Mouse (Mus musculus): ENCODE data around the gene Cog1. TPM values are rescaled to one million over a fixed set of nuclear protein-coding genes. Genes with fewer than 3 reads are reported as not detected.

Gene Cog1
- total and polyA plus RNA-seq, 2 experiments from 2014 or later: 12.3 to 26.5 TPM

DNA sequence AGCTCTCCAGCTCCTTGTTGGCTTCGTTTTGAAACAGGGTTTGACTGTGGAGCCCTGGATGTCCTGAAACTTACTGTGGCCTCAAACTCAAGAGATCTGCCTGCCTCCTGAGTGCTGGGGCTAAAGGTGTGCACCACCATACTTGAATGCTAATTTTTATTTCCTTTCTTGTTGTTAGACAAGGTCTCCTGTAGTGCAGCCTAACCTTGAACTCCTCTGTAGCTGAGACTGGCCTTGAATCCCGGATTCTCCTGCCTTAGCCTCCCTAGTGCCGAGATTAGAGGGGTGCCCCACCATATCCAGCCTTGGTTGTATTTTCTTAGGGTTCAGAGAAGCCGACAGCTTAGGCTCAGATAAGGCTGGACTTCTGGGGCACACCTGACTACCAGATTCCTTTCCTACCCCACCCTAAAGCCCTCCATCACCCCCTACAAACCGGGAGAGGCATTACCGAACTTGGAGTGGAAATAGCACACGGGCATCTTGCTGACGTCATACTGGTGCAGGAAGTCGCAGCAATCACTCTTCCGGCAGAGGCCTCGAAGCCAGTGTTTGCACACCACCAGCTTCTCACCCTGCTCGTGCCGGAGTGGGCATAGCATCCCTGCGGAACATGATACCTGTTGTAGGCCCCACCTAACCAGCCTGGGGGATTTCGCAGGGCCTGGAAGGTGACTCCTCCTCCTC lies 57.1 kb downstream of the Cog1 start:
- no peaks in the 10 kb centered on the region for H3K36me3 ChIP-seq (replicated peaks; ENCODE audit: control insufficient read depth, insufficient read depth, low read length)
- peaks cover 7% of the 10 kb centered on the region; the same call in 1 of the 2 replicates for H3K4me1 ChIP-seq (ENCODE audit: control insufficient read depth, insufficient read depth)
- DNase-seq (ENCODE audit: low spot score): no peak
- no peak overlapping the region for H3K27ac ChIP-seq (ENCODE audit: low read depth)
- no peaks in the 10 kb centered on the region for H3K27me3 ChIP-seq (ENCODE audit: control insufficient read depth, insufficient read depth, low read length)
- no peak overlapping the region for H3K9ac ChIP-seq (replicated peaks; ENCODE audit: low read depth, low read length)
- 72% methylated on average over 15 of the region's 15 CpGs for WGBS
- TF ChIP-seq CTCF (IDR thresholded peaks at IDR 0.05; ENCODE audit: low read depth) (no peak), EP300 (IDR thresholded peaks at IDR 0.05; ENCODE audit: low read depth) (no peak)
- H3K9me3 ChIP-seq (replicated peaks; ENCODE audit: control insufficient read depth, low read length): no peaks in the 10 kb centered on the region
- H3K4me2 ChIP-seq (ENCODE audit: low read depth, low read length): no peak overlapping the region
- H3K4me3 ChIP-seq (ENCODE audit: low read depth, low read length): no peak overlapping the region
- no peak for ATAC-seq (ENCODE audit: insufficient read depth, low read depth)

DNA sequence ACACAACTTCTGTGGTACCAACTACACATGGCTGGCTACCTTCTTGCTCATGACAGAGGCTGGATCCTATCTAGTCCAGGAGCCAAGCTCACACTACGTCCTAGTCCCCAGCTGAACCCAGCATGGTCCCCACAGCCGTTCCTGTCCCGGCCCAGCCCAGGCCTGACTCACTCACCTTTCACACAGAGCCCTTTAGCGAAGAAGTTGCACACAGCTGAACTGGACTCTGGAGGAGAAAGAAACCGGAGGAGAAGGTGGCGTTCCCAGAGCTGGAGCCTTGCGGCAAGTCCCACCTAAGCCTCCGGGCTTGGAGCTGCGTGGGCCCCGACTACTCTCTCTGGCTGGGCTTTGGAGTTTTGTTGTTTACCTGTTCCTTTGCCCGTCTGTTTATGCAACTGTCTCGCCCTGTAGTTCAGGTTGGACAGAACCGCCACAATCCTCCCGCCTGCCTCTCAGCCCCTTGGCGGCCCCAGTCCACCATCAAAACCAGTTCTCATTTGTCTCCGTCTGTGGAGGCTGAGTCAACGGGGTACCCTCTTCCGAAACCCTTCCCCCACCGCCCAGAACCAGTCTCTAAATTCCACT lies 59.8 kb downstream of the Cog1 start:
- H3K4me2 ChIP-seq (ENCODE audit: low read depth, low read length): no peak overlapping the region

DNA sequence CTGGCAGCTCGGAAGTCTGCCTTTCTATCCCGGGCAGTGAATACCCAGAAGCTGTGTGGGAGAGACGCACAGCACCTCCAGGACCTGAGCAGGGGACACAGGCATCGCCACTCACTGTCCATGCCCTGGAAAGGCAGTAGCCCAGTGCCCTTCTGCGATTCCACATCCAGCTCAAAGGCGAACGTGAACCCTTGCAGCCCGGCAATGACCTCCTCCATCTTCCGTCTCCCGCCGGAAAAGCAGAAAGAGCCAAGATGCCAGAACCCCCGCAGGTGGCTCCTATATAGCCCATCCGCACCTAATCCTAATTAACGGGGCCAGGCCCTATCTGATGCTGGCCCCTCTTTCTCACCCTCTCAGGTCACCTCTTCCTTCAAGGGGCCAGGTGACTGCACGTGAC lies 60.3 kb downstream of the Cog1 start:
- WGBS: 30% methylated on average over 15 of the region's 15 CpGs
- H3K9ac ChIP-seq (replicated peaks; ENCODE audit: low read depth, low read length): no peak overlapping the region
- H3K36me3 ChIP-seq (replicated peaks; ENCODE audit: control insufficient read depth, insufficient read depth, low read length): no peaks in the 10 kb centered on the region
- H3K4me1 ChIP-seq (ENCODE audit: control insufficient read depth, insufficient read depth): peaks cover 7% of the 10 kb centered on the region; the same call in 1 of the 2 replicates
- H3K4me3 ChIP-seq (ENCODE audit: low read depth, low read length): peak overlapping the region; percentile 11; the same call in 1 of the 2 replicates
- H3K27me3 ChIP-seq (ENCODE audit: control insufficient read depth, insufficient read depth, low read length): no peaks in the 10 kb centered on the region
- H3K9me3 ChIP-seq (replicated peaks; ENCODE audit: control insufficient read depth, low read length): no peaks in the 10 kb centered on the region
- TF ChIP-seq CTCF (IDR thresholded peaks at IDR 0.05; ENCODE audit: low read depth) (no peak), EP300 (IDR thresholded peaks at IDR 0.05; ENCODE audit: low read depth) (no peak)
- H3K4me2 ChIP-seq (ENCODE audit: low read depth, low read length): peak overlapping the region; percentile 21; the same call in 1 of the 2 replicates
- ATAC-seq (ENCODE audit: insufficient read depth, low read depth): no peak
- no peak overlapping the region for H3K27ac ChIP-seq (ENCODE audit: low read depth)
- no peak for DNase-seq (ENCODE audit: low spot score)

More for the DNA sequence above, 59.8 kb downstream of the Cog1 start:
- 67% methylated on average over 19 of the region's 19 CpGs for WGBS
- Histone ChIP-seq H3K4me1 (ENCODE audit: control insufficient read depth, insufficient read depth) (peaks cover 7% of the 10 kb centered on the region; the same call in 1 of the 2 replicates), H3K36me3 (replicated peaks; ENCODE audit: control insufficient read depth, insufficient read depth, low read length) (no peaks in the 10 kb centered on the region), H3K9me3 (replicated peaks; ENCODE audit: control insufficient read depth, low read length) (no peaks in the 10 kb centered on the region), H3K27me3 (ENCODE audit: control insufficient read depth, insufficient read depth, low read length) (no peaks in the 10 kb centered on the region), H3K4me3 (ENCODE audit: low read depth, low read length) (no peak overlapping the region), H3K9ac (replicated peaks; ENCODE audit: low read depth, low read length) (no peak overlapping the region), H3K27ac (ENCODE audit: low read depth) (no peak overlapping the region)
- DNase-seq (ENCODE audit: low spot score) (no peak), ATAC-seq (ENCODE audit: insufficient read depth, low read depth) (no peak; the same call in 1 of the 2 replicates)
- TF ChIP-seq CTCF (IDR thresholded peaks at IDR 0.05; ENCODE audit: low read depth) (no peak), EP300 (IDR thresholded peaks at IDR 0.05; ENCODE audit: low read depth) (no peak)

- TF ChIP-seq CTCF (IDR thresholded peaks at IDR 0.05; ENCODE audit: low read depth): no peak
- no peak for TF ChIP-seq EP300 (IDR thresholded peaks at IDR 0.05; ENCODE audit: low read depth)
Observed at GRCm38 (mm10) chr11:113709731-113710256, 60.8 kb downstream of the Cog1 start, which contains the start of gene Cpsf4l. Cpsf4l (minus strand) TSS chr11:113710017.

DNA sequence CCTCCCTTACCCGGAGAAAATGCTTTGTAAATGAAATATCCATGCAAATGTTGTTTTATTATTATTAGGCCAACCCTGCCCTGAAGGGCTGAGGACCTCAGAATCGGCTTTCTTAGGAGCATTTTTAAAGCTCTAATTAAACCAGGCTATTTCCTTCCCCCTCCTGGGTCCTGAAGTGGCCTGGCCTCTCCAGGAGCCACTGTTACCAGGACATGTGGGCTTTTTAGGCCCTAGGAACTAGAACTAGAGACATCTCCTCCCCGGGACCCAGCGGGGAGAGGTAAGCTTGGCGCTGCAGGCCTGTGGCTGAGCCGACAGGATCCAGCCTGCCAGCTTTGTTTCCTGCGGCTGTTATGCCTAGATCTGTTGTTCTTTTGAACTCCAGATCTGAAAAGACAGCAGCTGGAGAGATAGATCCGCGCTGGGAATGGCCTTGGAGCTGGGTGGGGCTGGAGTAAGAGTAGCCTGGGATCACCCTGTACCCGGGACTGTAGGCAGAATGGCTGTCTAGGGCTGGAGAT lies 61.3 kb downstream of the Cog1 start:
- Histone ChIP-seq H3K27me3 (ENCODE audit: control insufficient read depth, insufficient read depth, low read length) (no peaks in the 10 kb centered on the region), H3K9me3 (replicated peaks; ENCODE audit: control insufficient read depth, low read length) (no peaks in the 10 kb centered on the region), H3K4me3 (ENCODE audit: low read depth, low read length) (no peak overlapping the region), H3K4me2 (ENCODE audit: low read depth, low read length) (peak overlapping the region; percentile 21; the same call in 1 of the 2 replicates), H3K36me3 (replicated peaks; ENCODE audit: control insufficient read depth, insufficient read depth, low read length) (no peaks in the 10 kb centered on the region), H3K9ac (replicated peaks; ENCODE audit: low read depth, low read length) (peak overlapping the region; percentile 45), H3K4me1 (ENCODE audit: control insufficient read depth, insufficient read depth) (peaks cover 7% of the 10 kb centered on the region; the same call in 1 of the 2 replicates), H3K27ac (ENCODE audit: low read depth) (peak overlapping the region; percentile 68)
- ATAC-seq (ENCODE audit: insufficient read depth, low read depth) (peak; percentile 48; the same call in 1 of the 2 replicates), DNase-seq (ENCODE audit: low spot score) (no peak)
- TF ChIP-seq EP300 (IDR thresholded peaks at IDR 0.05; ENCODE audit: low read depth): no peak
- no peak for TF ChIP-seq CTCF (IDR thresholded peaks at IDR 0.05; ENCODE audit: low read depth)
- 21% methylated on average over 10 of the region's 10 CpGs for WGBS

More at GRCm38 (mm10) chr11:113709731-113710256, 60.8 kb downstream of the Cog1 start, which contains the start of gene Cpsf4l:
- H3K9ac ChIP-seq (replicated peaks; ENCODE audit: low read depth, low read length): peak within 1 kb of the TSS; percentile 45
- H3K4me3 ChIP-seq (ENCODE audit: low read depth, low read length): peak within 1 kb of the TSS; percentile 11; the same call in 1 of the 2 replicates
- H3K4me2 ChIP-seq (ENCODE audit: low read depth, low read length): peak within 1 kb of the TSS; percentile 21; the same call in 1 of the 2 replicates
- no peaks in the 10 kb centered on the region for H3K36me3 ChIP-seq (replicated peaks; ENCODE audit: control insufficient read depth, insufficient read depth, low read length)
- peaks cover 7% of the 10 kb centered on the region; the same call in 1 of the 2 replicates for H3K4me1 ChIP-seq (ENCODE audit: control insufficient read depth, insufficient read depth)
- 20% methylated on average over 11 of the region's 11 CpGs for WGBS
- DNase-seq (ENCODE audit: low spot score): no peak
- no peaks in the 10 kb centered on the region for H3K9me3 ChIP-seq (replicated peaks; ENCODE audit: control insufficient read depth, low read length)
- ATAC-seq (ENCODE audit: insufficient read depth, low read depth): peak; percentile 65
- H3K27ac ChIP-seq (ENCODE audit: low read depth): peak within 1 kb of the TSS; percentile 68
- H3K27me3 ChIP-seq (ENCODE audit: control insufficient read depth, insufficient read depth, low read length): no peaks in the 10 kb centered on the region

Measured in heart, postnatal 0 days (tissue).